Mouse (Mus musculus) embryonic fibroblast, embryonic 13.5 days (primary cell): Measurements from ENCODE around the gene Gm20388. TPM values are rescaled to one million over a fixed set of nuclear protein-coding genes. Genes with fewer than 3 reads are reported as not detected.

Source experiments
- H3K27ac ChIP-seq: 2 replicates; pipeline ENCODE4 v1.5.1; 2012; ENCODE audit warnings: low read length, control low read depth, inconsistent platforms; ENCODE audit not compliant: insufficient read depth
- H3K4me1 ChIP-seq: 2 replicates; pipeline ENCODE4 v1.6.1; 2011; ENCODE audit warnings: low read length; ENCODE audit not compliant: control insufficient read depth, insufficient read depth
- H3K4me3 ChIP-seq: 2 replicates; pipeline ENCODE4 v1.5.1; 2011; ENCODE audit warnings: mild to moderate bottlenecking, control low read depth, low read length; ENCODE audit not compliant: insufficient read depth
- CTCF ChIP-seq: IDR thresholded peaks from 2 replicates; pipeline ENCODE4 v1.5.1; 2011; ENCODE audit warnings: mild to moderate bottlenecking, control low read depth, low read length, moderate library complexity, borderline replicate concordance; ENCODE audit not compliant: insufficient read depth
- POLR2A ChIP-seq: IDR thresholded peaks from 2 replicates; pipeline ENCODE4 v1.6.1; 2011; ENCODE audit warnings: low read depth, mild to moderate bottlenecking, control low read depth, low read length, moderate library complexity
- polyA plus RNA-seq: library from polyadenylated mRNA; stranded (reverse); fragments of >200 nt; gene quantifications from 2 replicates; pipeline ENCODE4 v1.2.4, GENCODE M21; 2011; ENCODE audit warnings: low read depth; ENCODE audit not compliant: missing spikeins, insufficient read length

Gene Gm20388
- polyA plus RNA-seq, 1 experiment, result 82.8 TPM

- H3K4me1 ChIP-seq, result peaks cover 8% of the 10 kb centered on the region; the same call in 1 of the 2 replicates
- no peak overlapping the region for H3K27ac ChIP-seq
- no peak for TF ChIP-seq CTCF
- no peak for TF ChIP-seq POLR2A
- peak overlapping the region; percentile 73; the same call in 1 of the 2 replicates for H3K4me3 ChIP-seq
These were observed 2664.1 kb downstream of the Gm20388 start for GRCm38 (mm10) chr8:122574667-122575251.

GRCm38 (mm10) chr8:122575286-122575685 is 2664.6 kb downstream of the Gm20388 start:
- H3K4me1 ChIP-seq, result peaks cover 8% of the 10 kb centered on the region; the same call in 1 of the 2 replicates
- TF ChIP-seq POLR2A (no peak), CTCF (no peak)
- H3K4me3 ChIP-seq, result peak overlapping the region; percentile 73
- no peak overlapping the region for H3K27ac ChIP-seq

GRCm38 (mm10) chr8:122575735-122576647 is 2665.3 kb downstream of the Gm20388 start:
- no peak for TF ChIP-seq CTCF
- no peak; the same call in none of the 2 replicates for TF ChIP-seq POLR2A
- H3K27ac ChIP-seq, result no peak overlapping the region
- peaks cover 8% of the 10 kb centered on the region; the same call in 1 of the 2 replicates for H3K4me1 ChIP-seq
- peak overlapping the region; percentile 73 for H3K4me3 ChIP-seq

GRCm38 (mm10) chr8:122576648-122577022 is 2666.0 kb downstream of the Gm20388 start, which contains the start of gene Aprt:
Gene Aprt, minus strand, starts transcription at chr8:122576909.
- TF ChIP-seq CTCF (no peak), POLR2A (peak; percentile 96)
- Histone ChIP-seq H3K4me1 (peaks cover 8% of the 10 kb centered on the region; the same call in 1 of the 2 replicates), H3K27ac (no peak within 1 kb of the TSS)

GRCm38 (mm10) chr8:122577116-122577515 is 2666.5 kb downstream of the Gm20388 start:
- no peak for TF ChIP-seq CTCF
- H3K4me1 ChIP-seq, result peaks cover 8% of the 10 kb centered on the region; the same call in 1 of the 2 replicates
- H3K4me3 ChIP-seq, result no peak overlapping the region
- H3K27ac ChIP-seq, result no peak overlapping the region

More at GRCm38 (mm10) chr8:122576648-122577022, 2666.0 kb downstream of the Gm20388 start, which contains the start of gene Aprt:
- H3K4me3 ChIP-seq, result peak within 1 kb of the TSS; percentile 73

GRCm38 (mm10) chr8:122579196-122579595 is 2668.6 kb downstream of the Gm20388 start:
- Histone ChIP-seq H3K27ac (no peak overlapping the region), H3K4me3 (no peak overlapping the region), H3K4me1 (peaks cover 8% of the 10 kb centered on the region; the same call in 1 of the 2 replicates)
- TF ChIP-seq CTCF, result no peak
- TF ChIP-seq POLR2A, result no peak

- Histone ChIP-seq H3K27ac (no peak overlapping the region), H3K4me1 (peaks cover 11% of the 10 kb centered on the region)
- TF ChIP-seq POLR2A (no peak), CTCF (no peak)
These were observed 2670.3 kb downstream of the Gm20388 start for GRCm38 (mm10) chr8:122580926-122581325.

GRCm38 (mm10) chr8:122584981-122585380 is 2674.3 kb downstream of the Gm20388 start:
- Histone ChIP-seq H3K4me3 (no peak overlapping the region), H3K4me1 (peaks cover 11% of the 10 kb centered on the region), H3K27ac (peak overlapping the region; percentile 34; the same call in 1 of the 2 replicates)
- TF ChIP-seq POLR2A (no peak), CTCF (no peak)

More at GRCm38 (mm10) chr8:122580926-122581325, 2670.3 kb downstream of the Gm20388 start:
- H3K4me3 ChIP-seq, result no peak overlapping the region

- peaks cover 11% of the 10 kb centered on the region for H3K4me1 ChIP-seq
- H3K4me3 ChIP-seq, result no peak overlapping the region
- no peak for TF ChIP-seq POLR2A
- TF ChIP-seq CTCF, result no peak
- H3K27ac ChIP-seq, result peak overlapping the region; percentile 34
These were observed 2674.8 kb downstream of the Gm20388 start for GRCm38 (mm10) chr8:122585411-122585891.
